Mouse (Mus musculus) layer of hippocampus, adult 18-20 months (tissue): ENCODE results near the gene Flnb. TPM values are rescaled to one million over a fixed set of nuclear protein-coding genes. Genes with fewer than 3 reads are reported as not detected.

Experiments
- DNase-seq, 2 experiments: peaks; one replicate each; pipeline ENCODE4 v3.0.0; 2022; ENCODE audit warnings: low spot score in 2 of 2
- long read RNA-seq: library from polyadenylated mRNA; stranded (forward); transcript quantifications from one replicate; pipeline ENCODE4 v2.0.0, GENCODE M21; 2021
- total RNA-seq, 2 experiments: library from RNA; stranded (reverse); gene quantifications; 2 replicates each; pipeline ENCODE4 v1.2.3; 2021

Gene Flnb
- total RNA-seq, result 10 to 100 TPM; 40.3 to 62.2 TPM
- long read RNA-seq, partial matches to known transcripts, result 13 of 20 reads
- long read RNA-seq, other reads (novel, unspliced or antisense), result 7 of 20 reads

DNA sequence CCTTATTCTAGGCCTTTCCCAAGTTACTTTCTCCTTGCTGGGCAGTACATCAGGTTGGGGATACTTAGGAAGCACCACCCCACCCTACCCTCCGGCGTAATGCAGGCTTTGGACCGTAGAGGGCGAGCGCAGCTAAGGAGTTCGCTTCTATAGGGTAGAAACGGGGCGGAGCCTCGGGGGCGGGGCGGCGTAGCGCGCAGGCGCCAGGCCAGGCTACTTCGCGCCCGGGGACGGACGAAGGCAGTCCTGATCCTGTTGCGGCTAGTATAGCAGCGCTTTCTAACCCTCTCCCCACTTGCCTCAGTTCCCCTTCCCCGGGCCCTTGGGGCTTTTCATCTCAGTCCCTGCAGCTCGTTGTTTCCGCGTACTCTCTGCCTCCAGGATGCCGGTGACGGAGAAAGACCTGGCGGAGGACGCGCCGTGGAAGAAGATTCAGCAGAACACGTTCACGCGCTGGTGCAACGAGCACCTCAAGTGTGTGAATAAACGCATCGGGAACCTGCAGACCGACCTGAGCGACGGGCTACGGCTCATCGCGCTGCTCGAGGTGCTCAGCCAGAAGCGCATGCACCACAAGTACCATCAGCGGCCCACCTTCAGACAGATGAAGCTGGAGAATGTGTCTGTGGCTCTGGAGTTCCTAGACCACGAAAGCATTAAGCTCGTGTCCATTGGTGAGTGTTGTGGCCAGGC lies at the start of gene Flnb:
Flnb (plus strand) TSS at position 188 of the 693 bp plus-strand sequence.
- DNase-seq, result peak; percentile 93 to 98

DNA sequence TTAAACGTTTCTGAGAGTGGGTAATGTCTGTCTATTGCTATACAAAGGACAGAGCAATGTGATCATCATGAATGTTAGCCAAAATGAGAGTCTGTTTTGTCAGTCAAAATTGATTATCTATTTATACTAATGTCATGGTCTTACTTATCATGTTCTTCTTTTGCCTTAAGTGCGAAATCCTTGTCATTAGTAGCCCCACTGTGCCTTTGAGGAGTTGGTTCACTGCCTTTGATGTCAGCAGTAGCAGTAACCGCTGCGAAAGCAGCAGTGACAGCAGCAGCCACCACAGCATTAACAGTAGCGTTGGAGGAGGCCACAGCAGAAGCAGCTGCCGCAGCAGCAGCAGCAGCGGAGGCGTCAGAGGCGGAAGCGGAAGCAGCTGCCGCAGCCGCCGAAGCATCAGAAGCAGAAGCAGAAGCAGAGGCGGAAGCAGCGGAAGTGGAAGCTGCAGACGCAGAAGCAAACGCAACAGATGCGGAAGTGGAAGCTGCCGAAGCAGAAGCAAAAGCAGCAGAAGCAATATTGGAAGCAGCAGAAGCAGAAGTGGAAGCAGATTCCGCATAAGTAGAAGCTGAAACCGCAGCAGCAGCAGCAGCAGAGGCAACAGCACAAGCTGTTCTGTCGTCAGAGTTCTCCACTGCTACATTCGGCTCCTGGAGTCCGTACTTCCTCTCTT lies 43.9 kb upstream of the Flnb start:
- DNase-seq, result peak; percentile 20 to 46

DNA sequence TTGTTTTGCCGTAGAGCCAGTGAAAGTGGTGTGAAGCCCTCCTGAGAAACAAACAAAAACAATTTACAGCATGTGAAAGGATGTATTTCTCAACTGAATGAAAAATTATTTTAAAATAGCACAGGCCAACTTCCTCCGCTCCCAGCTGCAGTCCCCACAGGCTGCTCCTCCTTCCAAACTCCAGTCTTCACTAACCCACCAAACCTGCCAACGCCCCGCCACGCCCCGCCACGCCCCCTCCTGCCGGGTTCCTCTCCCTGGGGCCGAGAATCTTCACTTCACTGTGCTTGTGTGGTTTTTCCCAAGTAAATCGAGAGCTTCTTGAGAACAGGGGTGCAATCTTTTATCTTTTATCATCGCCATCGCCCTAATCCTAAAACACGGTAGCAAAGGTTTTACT lies 31.7 kb upstream of the Flnb start:
- DNase-seq, result no peak

DNA sequence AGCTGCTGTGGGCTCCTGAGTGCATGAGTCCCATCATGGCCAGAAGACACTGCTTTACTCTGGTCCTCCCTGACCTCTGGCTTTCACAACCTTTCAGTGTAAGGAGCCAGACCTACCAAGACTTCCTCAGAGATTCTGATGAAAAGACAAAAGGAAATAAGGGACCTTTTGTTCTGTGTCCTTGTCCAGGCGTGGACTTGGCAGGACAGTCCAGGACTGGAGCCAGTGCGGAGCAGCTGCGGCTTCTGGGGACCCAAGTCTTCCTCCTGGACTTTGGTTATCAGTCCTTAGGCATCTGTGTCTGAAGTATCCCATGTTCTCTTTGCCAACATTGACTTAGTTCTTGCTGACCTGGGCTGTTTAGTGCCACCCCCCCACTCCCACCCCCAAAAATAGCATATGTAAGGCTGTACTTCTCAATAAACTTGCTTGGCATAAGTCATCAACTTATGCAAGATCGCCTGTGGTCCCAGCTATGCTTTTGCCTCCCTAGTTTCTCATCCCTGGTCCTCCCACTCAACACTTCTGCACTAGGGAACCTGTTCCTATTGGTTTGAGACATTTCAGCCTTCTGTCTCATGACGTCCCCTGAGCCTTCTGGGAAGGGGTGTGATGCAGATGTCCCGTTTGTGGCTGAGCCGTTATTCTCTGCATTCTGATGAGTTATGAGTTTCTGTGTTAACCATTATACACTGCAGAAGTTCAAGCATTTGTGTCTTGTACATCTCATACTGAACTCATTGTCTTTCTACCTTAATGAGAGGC lies 28.3 kb upstream of the Flnb start:
- DNase-seq, result no peak

DNA sequence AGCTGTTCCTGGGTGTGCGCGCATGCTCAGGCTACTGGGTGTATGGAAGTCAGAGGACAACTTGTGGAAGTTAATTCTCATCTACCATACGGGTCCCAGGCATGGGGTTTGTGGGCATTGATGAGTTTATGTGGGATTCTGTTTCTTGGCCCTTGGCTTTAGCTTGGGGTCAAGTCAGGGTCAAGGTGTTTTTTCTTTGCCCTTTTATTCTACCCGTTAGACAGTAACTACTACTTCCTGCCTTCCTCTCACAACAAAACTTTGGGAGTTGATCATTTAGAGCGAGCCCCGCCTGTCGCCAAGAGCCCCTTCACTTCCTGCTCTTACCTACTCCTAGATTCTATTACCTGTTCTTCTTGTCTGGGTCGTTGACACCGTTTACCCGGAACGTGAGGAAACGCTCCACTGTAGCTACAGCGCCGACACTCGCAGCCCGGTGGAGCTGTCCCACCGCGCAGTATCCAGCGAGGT lies 26.7 kb upstream of the Flnb start:
- no peak for DNase-seq

GRCm38 (mm10) chr14:7791532-7792159 lies 26.1 kb upstream of the Flnb start, which contains the start of gene Gm26661:
Gene Gm26661, plus strand, starts transcription at chr14:7791587.
- no peak for DNase-seq

GRCm38 (mm10) chr14:7795961-7796360 lies 21.8 kb upstream of the Flnb start:
- no peak for DNase-seq

GRCm38 (mm10) chr14:7800611-7801010 lies 17.1 kb upstream of the Flnb start:
- DNase-seq, result no peak

- DNase-seq, result peak in 1 of 2 experiments; percentile 55
Observed at GRCm38 (mm10) chr14:7801831-7802230, 15.9 kb upstream of the Flnb start.

DNA sequence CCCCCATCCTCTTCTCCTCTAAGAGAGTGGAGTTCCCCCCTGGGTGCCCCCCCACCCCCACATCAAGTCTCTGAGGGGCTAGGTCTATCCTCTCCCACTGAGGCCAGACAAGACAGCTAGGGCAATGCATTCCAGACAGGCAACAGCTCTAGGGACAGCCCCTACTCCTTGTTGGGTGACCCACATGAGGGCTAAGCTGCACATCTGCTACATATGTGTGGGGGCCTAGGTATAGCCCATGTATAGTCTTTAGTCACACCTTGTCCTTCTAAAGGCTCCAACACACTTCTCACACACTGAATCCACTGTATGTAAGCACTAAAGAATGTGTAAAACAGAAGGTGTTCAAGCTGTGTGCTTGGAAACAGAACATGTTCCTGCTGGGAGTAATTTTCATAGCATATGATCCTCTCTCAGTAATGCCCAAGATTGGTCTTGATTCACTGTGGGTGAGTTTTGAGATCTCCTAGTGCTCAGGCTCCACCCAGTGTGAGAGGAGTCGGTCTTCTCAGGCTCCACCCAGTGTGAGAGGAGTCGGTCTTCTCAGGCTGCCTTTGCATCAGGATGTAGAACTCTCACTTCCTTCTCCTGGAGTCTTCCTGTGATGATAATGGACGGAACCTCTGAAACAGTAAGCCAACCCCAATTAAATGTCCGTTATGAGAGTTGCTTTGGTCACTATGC lies 13.7 kb upstream of the Flnb start:
- no peak for DNase-seq

- no peak for DNase-seq
Observed at GRCm38 (mm10) chr14:7804558-7804905, 13.2 kb upstream of the Flnb start.

DNA sequence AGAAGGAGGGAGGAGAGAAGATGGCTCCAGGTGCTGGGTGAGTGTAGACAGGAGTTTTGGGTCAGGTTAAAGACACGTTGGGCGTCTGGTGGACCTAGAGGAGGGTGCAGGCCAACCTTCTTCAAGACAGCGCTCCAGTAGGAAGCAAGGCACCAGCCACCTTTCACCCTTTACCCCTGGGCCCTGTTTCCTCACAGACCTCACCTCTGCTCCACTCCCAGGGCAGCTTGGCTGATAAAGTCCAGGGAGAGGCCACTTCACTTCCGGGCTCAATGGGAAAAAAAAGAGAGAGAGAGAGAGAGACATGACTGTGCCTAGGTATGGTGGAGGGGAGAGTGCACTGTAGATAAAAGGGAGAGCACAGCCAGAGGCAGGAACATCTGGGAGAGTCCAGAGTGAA lies 10.0 kb upstream of the Flnb start:
- DNase-seq, result no peak

DNA sequence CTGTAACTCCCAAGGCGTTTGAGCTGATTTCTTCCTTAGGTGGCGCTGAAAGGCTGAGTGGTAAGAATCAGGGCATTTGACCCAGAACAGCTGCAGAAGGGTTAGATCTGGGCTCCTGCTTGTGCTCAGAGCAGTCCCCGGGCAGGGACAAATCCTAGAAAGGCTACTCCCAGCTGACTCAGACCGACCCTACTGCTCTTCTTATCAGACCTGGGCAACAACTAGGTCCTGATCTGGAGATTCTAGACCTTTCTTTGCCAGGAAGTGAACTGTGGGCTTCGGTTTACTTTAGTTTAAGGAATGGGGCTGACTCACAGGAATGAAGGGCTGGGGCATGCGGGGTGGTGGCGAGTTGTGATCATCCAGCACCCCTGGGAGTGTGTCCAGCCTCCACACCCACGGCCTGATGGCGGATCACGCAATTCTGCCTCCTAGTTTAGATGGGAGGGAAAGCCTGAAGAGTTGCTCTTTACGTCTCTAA lies 9.2 kb upstream of the Flnb start:
- no peak for DNase-seq

DNA sequence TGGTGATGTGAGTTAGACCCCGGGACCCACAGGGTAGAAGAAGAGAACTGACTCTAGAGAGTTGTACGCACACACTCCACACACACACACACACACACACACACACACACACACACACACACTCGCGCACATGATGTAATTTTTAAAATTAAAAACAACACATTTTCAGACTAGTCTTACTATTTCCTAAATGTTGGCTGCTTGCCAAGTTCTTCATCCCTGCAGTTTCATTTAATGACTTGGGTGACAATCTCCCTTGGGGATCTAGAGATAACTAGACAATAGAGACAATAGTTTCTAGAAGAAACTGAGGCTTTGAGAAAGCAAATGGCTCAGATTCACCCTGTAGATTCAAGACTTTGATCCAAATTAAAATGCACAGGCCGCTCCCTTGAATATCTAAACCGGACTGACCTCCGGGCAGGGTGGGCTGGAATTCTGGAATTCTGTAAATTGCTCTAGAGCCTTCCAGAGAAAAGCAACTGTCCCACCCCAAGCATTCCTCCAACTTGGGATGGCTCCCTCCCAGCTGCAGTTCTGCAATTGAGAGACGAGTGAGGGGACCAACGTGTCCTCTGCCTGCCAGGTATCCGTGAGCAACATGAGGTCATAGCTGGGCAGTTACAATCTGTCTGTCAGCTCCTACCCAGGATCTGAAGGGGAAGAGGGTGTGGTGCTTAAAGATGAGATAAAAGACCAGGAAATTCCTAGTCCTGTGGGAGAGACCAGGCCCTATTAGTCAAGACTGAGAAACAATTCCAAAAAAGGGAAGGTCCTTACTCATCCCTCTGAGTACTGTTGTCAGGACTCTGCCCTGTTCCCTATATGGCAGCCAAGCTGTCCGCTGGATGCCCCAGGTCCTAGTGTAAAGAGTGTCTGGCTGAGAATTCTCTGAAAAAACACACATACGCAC lies 8.5 kb upstream of the Flnb start:
- no peak for DNase-seq

GRCm38 (mm10) chr14:7818463-7819121 lies 835 bp downstream of the Flnb start:
- no peak for DNase-seq

- DNase-seq, result no peak
Observed at GRCm38 (mm10) chr14:7819446-7819845, 1.7 kb downstream of the Flnb start.

DNA sequence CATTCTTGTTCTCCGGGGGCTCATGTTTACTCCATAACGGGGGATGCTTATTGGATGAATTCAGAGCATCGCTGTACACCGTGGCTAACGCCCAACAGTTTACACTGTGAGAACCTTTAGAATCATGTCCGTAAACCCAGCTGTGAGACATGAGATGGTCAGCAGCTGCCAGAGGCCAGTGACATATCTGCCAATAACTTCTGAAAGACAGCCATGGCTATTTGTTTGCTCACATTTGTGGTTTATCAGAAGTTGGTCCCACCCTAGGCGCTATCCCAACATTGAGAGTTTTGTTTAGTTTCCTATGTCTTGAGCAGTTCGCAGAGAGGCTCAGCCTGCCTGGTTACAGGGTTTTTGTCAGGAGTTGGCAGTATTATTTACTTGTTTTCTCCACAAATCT lies 3.6 kb downstream of the Flnb start:
- no peak for DNase-seq

DNA sequence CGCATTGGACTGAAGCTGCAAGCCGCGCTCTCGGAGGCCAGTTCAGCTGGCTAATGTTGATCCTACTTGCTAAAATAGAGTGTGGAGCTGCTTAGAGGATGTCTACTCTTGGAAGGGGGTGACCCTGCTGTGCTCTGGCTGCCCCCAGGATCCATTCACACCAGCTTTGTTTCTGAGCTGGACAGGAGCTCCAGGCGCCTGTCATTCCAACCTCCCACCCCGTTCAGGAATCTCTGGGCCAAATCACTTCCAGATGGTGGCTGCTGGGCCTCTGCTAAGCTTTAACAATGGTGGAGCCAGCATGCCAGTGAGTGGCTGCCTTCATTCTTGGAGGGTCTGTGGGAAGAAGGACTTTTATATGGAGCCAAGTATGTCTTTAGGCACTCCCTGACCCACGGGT lies 4.9 kb downstream of the Flnb start:
- DNase-seq, result no peak

DNA sequence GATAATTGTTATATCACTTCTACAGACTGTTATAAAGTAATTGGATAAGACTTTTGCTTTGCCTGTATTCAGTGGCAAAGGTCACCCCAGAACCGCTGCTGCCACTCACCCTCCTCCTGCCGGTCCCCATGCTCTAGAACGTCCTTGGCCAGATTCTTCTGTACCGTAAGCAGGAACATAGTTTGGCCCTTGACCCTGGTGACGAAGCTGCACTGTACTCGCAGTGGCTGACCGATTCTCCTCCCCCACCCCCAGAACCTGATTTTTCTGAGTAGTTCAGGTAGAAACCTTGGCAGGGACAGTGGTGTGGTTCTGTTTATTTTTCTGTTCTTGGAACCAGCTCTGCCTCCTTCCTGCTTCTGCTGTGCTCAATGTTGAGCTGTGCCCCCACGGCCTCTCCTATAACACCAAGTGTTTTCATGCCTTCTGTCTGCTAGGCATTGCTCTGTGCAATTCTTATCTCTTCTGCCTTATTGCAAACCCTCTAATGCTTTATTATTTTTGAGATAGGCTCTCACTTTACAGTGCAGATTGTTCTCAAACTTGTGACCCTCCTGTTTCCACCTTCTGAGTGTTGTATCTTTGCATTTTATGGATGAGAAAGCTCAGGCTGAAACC lies 7.0 kb downstream of the Flnb start:
- no peak for DNase-seq
